Mouse (Mus musculus) hematopoietic stem cell, adult 5-6 weeks (primary cell): ENCODE measurements around the gene Msgn1. TPM values are rescaled to one million over a fixed set of nuclear protein-coding genes. Genes with fewer than 3 reads are reported as not detected.
A peak's percentile ranks its signal among the peaks of the same experiment; 100 is the strongest.

Experiments
- ATAC-seq, 2 experiments: fragments of 125-278 bp in 1 of 2; replicated peaks in 1 of 2; 2 replicates each; pipeline ENCODE4 v1.8.0; 2016 to 2017; ENCODE audit warnings: inconsistent platforms in 2 of 2, mild to moderate bottlenecking in 2 of 2, moderate number of reproducible peaks in 2 of 2, low read depth in 1 of 2, moderate TSS enrichment in 1 of 2; ENCODE audit not compliant: low FRiP score in 2 of 2, poor library complexity in 2 of 2, severe bottlenecking in 2 of 2, insufficient read depth in 1 of 2, low TSS enrichment in 1 of 2
- total RNA-seq: library from RNA; stranded (forward); fragments of 172-1452, 232-1000 nt; gene quantifications from 2 replicates; pipeline ENCODE4 v1.2.3, GENCODE M21; 2017

Gene Msgn1
- total RNA-seq, 1 experiment from 2014 or later = not detected

GRCm38 (mm10) chr12:11206321-11206720, 2.5 kb downstream of the Msgn1 start:
- ATAC-seq = no peak

- no peak for ATAC-seq
Observed at GRCm38 (mm10) chr12:11203694-11204665, 4.8 kb downstream of the Msgn1 start.

GRCm38 (mm10) chr12:11202476-11202875, 6.3 kb downstream of the Msgn1 start:
- ATAC-seq = peak; percentile 26 to 58

GRCm38 (mm10) chr12:11200711-11201110, 8.1 kb downstream of the Msgn1 start:
- no peak for ATAC-seq

GRCm38 (mm10) chr12:11198551-11198950, 10.2 kb downstream of the Msgn1 start:
- ATAC-seq = no peak

- no peak for ATAC-seq
Observed at GRCm38 (mm10) chr12:11198026-11198425, 10.7 kb downstream of the Msgn1 start.

- ATAC-seq = peak in 1 of 2 experiments; percentile 48; a peak in 1 of 4 replicates
Observed at GRCm38 (mm10) chr12:11196830-11197229, 11.9 kb downstream of the Msgn1 start.

GRCm38 (mm10) chr12:11196142-11196597, 12.6 kb downstream of the Msgn1 start:
- ATAC-seq = peak; percentile 87 to 95

- no peak for ATAC-seq
Observed at GRCm38 (mm10) chr12:11195031-11195430, 13.7 kb downstream of the Msgn1 start.

GRCm38 (mm10) chr12:11178486-11179154, 30.2 kb downstream of the Msgn1 start:
- ATAC-seq = peak; percentile 92 to 93

- ATAC-seq = peak; percentile 33 to 54; a peak in 2 of 4 replicates
Observed at GRCm38 (mm10) chr12:11177408-11178394, 31.1 kb downstream of the Msgn1 start.

- no peak for ATAC-seq
Observed at GRCm38 (mm10) chr12:11158670-11159069, 50.1 kb downstream of the Msgn1 start.

Other genes with a start within 250 kb of the Msgn1 start
- not detected in 2 replicates for gene Kcns3, start 57.9 kb downstream of the Msgn1 start, total RNA-seq
- 8.9 and 13.8 TPM in 2 replicates for gene Gen1, start 56.8 kb upstream of the Msgn1 start, total RNA-seq
- 93.0 and 93.7 TPM in 2 replicates for gene Smc6, start 56.9 kb upstream of the Msgn1 start, total RNA-seq
- gene Vsnl1, start 227.6 kb upstream of the Msgn1 start, total RNA-seq = not detected in 2 replicates
- not detected in 2 replicates for gene Rad51ap2, start 247.1 kb upstream of the Msgn1 start, total RNA-seq